Mouse (Mus musculus): ENCODE data around the gene Slc13a2.

DNA sequence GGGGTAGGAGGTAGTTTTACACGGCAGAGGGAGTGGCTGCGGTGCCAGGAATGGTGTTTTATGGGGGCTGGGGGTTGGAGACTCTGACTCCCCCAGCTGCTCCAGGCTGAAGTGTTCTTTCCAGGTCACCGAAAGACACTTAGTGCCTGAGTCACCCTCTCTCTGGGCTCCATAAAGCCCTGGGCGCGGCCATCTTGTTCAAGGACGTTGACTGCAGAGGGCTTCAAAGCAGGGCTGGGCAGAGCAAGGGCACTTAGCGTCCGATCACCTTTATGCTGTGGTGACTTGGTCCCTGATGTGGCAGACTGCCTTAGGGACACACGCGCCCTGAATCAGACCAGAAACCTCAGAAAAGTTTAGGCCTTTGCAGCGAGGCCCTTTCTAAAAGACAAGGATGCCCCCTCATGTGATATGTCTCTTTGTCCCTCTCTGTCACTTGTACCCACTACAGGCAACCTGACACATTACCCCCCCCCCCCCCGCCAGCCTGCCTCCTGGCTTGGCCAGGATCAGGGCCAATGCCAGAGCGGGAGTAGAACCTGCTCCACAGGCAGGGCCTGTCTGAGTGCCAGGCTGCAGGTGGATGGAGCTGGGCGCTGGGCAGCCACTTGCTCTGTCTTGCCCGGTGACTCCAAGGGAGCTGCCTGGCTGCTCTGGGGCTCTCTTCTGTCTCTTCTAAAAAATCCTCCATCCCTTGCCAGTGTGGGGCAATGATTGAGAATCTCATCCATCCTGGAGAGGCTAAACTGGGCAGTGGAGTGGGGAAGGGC is 54.4 kb downstream of the Slc13a2 start:
- TF ChIP-seq CTCF (IDR thresholded peaks at IDR 0.05; ENCODE audit: borderline replicate concordance, insufficient read depth, low read length) (no peak), POLR2A (IDR thresholded peaks at IDR 0.05; ENCODE audit: low read depth, low read length) (no peak)

All from embryonic fibroblast, embryonic 13.5 days (primary cell).